Mouse (Mus musculus): ENCODE results near the gene Fam114a1. TPM values are rescaled to one million over a fixed set of nuclear protein-coding genes. Genes with fewer than 3 reads are reported as not detected.
A peak's percentile ranks its signal among the peaks of the same experiment; 100 is the strongest.

Fam114a1 gene
- total RNA-seq, 1 experiment = 6.5 TPM

GRCm38 (mm10) chr5:64995408-64995807 lies 25.5 kb downstream of the Fam114a1 start:
- Histone ChIP-seq H3K9ac (ENCODE audit: insufficient read depth, low read depth, low read length, poor library complexity, severe bottlenecking) (no peak overlapping the region), H3K9me3 (ENCODE audit: control insufficient read depth, insufficient read depth, low read depth, low read length) (no peaks in the 10 kb centered on the region), H3K36me3 (ENCODE audit: control insufficient read depth, insufficient read depth, low read length, poor library complexity, severe bottlenecking) (no peaks in the 10 kb centered on the region), H3K27ac (ENCODE audit: insufficient read depth, low read depth, low read length, poor library complexity, severe bottlenecking) (no peak overlapping the region), H3K4me1 (ENCODE audit: control insufficient read depth in 2 of 2, insufficient read depth in 2 of 2, low read length in 2 of 2, poor library complexity in 1 of 2) (no peaks in the 10 kb centered on the region), H3K4me3 (ENCODE audit: insufficient read depth in 1 of 2, low read depth in 1 of 2, low read length in 2 of 2, poor library complexity in 1 of 2, severe bottlenecking in 1 of 2) (no peak overlapping the region)
- TF ChIP-seq HCFC1 (IDR thresholded peaks at IDR 0.05; ENCODE audit: borderline replicate concordance, insufficient read depth, low read length) = no peak
- no peak for TF ChIP-seq CHD2 (IDR thresholded peaks at IDR 0.05; ENCODE audit: low read depth, low read length)
- TF ChIP-seq MAFK (IDR thresholded peaks at IDR 0.05; ENCODE audit: insufficient read depth, low read depth, low read length) = no peak
- no peak for TF ChIP-seq ZC3H11A (IDR thresholded peaks at IDR 0.05; ENCODE audit: borderline replicate concordance, low read depth, low read length)
- no peak for TF ChIP-seq ZNF384 (IDR thresholded peaks at IDR 0.05; ENCODE audit: low read depth, low read length)
- in situ Hi-C loops (cut with MboI; ENCODE audit: low sequenced_read_pairs in 2 of 2, unreplicated experiment in 2 of 2) = no loop called here
- no peak for DNase-seq (ENCODE audit: low read depth, low spot score)

- Histone ChIP-seq H3K9me3 (ENCODE audit: control insufficient read depth, insufficient read depth, low read depth, low read length) (no peaks in the 10 kb centered on the region), H3K27ac (ENCODE audit: insufficient read depth, low read depth, low read length, poor library complexity, severe bottlenecking) (no peak overlapping the region), H3K4me3 (ENCODE audit: insufficient read depth in 1 of 2, low read depth in 1 of 2, low read length in 2 of 2, poor library complexity in 1 of 2, severe bottlenecking in 1 of 2) (no peak overlapping the region), H3K36me3 (ENCODE audit: control insufficient read depth, insufficient read depth, low read length, poor library complexity, severe bottlenecking) (no peaks in the 10 kb centered on the region), H3K9ac (ENCODE audit: insufficient read depth, low read depth, low read length, poor library complexity, severe bottlenecking) (no peak overlapping the region), H3K4me1 (ENCODE audit: control insufficient read depth in 2 of 2, insufficient read depth in 2 of 2, low read length in 2 of 2, poor library complexity in 1 of 2) (no peaks in the 10 kb centered on the region)
- peak; percentile 19 for DNase-seq (ENCODE audit: low read depth, low spot score)
- in situ Hi-C loops (cut with MboI; ENCODE audit: low sequenced_read_pairs in 2 of 2, unreplicated experiment in 2 of 2) = no loop called here
- no peak for TF ChIP-seq CHD2 (IDR thresholded peaks at IDR 0.05; ENCODE audit: low read depth, low read length)
- TF ChIP-seq HCFC1 (IDR thresholded peaks at IDR 0.05; ENCODE audit: borderline replicate concordance, insufficient read depth, low read length) = no peak
- TF ChIP-seq ZC3H11A (IDR thresholded peaks at IDR 0.05; ENCODE audit: borderline replicate concordance, low read depth, low read length) = peak; percentile 91
- peak; percentile 63; the same call in 1 of the 2 replicates for TF ChIP-seq ZNF384 (IDR thresholded peaks at IDR 0.05; ENCODE audit: low read depth, low read length)
- no peak for TF ChIP-seq MAFK (IDR thresholded peaks at IDR 0.05; ENCODE audit: insufficient read depth, low read depth, low read length)
Measured at GRCm38 (mm10) chr5:65002940-65003824, 33.3 kb downstream of the Fam114a1 start.

GRCm38 (mm10) chr5:65003946-65004535 lies 34.2 kb downstream of the Fam114a1 start:
- no peak overlapping the region for H3K27ac ChIP-seq (ENCODE audit: insufficient read depth, low read depth, low read length, poor library complexity, severe bottlenecking)

GRCm38 (mm10) chr5:65005251-65005650 lies 35.4 kb downstream of the Fam114a1 start:
- Histone ChIP-seq H3K9ac (ENCODE audit: insufficient read depth, low read depth, low read length, poor library complexity, severe bottlenecking) (no peak overlapping the region), H3K4me3 (ENCODE audit: insufficient read depth in 1 of 2, low read depth in 1 of 2, low read length in 2 of 2, poor library complexity in 1 of 2, severe bottlenecking in 1 of 2) (no peak overlapping the region), H3K36me3 (ENCODE audit: control insufficient read depth, insufficient read depth, low read length, poor library complexity, severe bottlenecking) (no peaks in the 10 kb centered on the region), H3K9me3 (ENCODE audit: control insufficient read depth, insufficient read depth, low read depth, low read length) (no peaks in the 10 kb centered on the region), H3K27ac (ENCODE audit: insufficient read depth, low read depth, low read length, poor library complexity, severe bottlenecking) (no peak overlapping the region), H3K4me1 (ENCODE audit: control insufficient read depth in 2 of 2, insufficient read depth in 2 of 2, low read length in 2 of 2, poor library complexity in 1 of 2) (no peaks in the 10 kb centered on the region)
- no peak for DNase-seq (ENCODE audit: low read depth, low spot score)
- TF ChIP-seq HCFC1 (IDR thresholded peaks at IDR 0.05; ENCODE audit: borderline replicate concordance, insufficient read depth, low read length) (no peak), MAFK (IDR thresholded peaks at IDR 0.05; ENCODE audit: insufficient read depth, low read depth, low read length) (no peak), CHD2 (IDR thresholded peaks at IDR 0.05; ENCODE audit: low read depth, low read length) (no peak), ZNF384 (IDR thresholded peaks at IDR 0.05; ENCODE audit: low read depth, low read length) (no peak), ZC3H11A (IDR thresholded peaks at IDR 0.05; ENCODE audit: borderline replicate concordance, low read depth, low read length) (no peak)
- in situ Hi-C loops (cut with MboI; ENCODE audit: low sequenced_read_pairs in 2 of 2, unreplicated experiment in 2 of 2) = no loop called here

More at GRCm38 (mm10) chr5:65003946-65004535, 34.2 kb downstream of the Fam114a1 start:
- H3K9me3 ChIP-seq (ENCODE audit: control insufficient read depth, insufficient read depth, low read depth, low read length) = no peaks in the 10 kb centered on the region
- no peak overlapping the region for H3K4me3 ChIP-seq (ENCODE audit: insufficient read depth in 1 of 2, low read depth in 1 of 2, low read length in 2 of 2, poor library complexity in 1 of 2, severe bottlenecking in 1 of 2)
- H3K9ac ChIP-seq (ENCODE audit: insufficient read depth, low read depth, low read length, poor library complexity, severe bottlenecking) = no peak overlapping the region
- H3K4me1 ChIP-seq (ENCODE audit: control insufficient read depth in 2 of 2, insufficient read depth in 2 of 2, low read length in 2 of 2, poor library complexity in 1 of 2) = no peaks in the 10 kb centered on the region
- DNase-seq (ENCODE audit: low read depth, low spot score) = no peak
- in situ Hi-C loops (cut with MboI; ENCODE audit: low sequenced_read_pairs in 2 of 2, unreplicated experiment in 2 of 2) = no loop called here
- no peaks in the 10 kb centered on the region for H3K36me3 ChIP-seq (ENCODE audit: control insufficient read depth, insufficient read depth, low read length, poor library complexity, severe bottlenecking)
- TF ChIP-seq MAFK (IDR thresholded peaks at IDR 0.05; ENCODE audit: insufficient read depth, low read depth, low read length) (no peak), CHD2 (IDR thresholded peaks at IDR 0.05; ENCODE audit: low read depth, low read length) (no peak), ZNF384 (IDR thresholded peaks at IDR 0.05; ENCODE audit: low read depth, low read length) (no peak), HCFC1 (IDR thresholded peaks at IDR 0.05; ENCODE audit: borderline replicate concordance, insufficient read depth, low read length) (no peak)
